Mouse (Mus musculus): ENCODE data around the gene Nol12.
A peak's percentile ranks its signal among the peaks of the same experiment; 100 is the strongest.

Nol12 gene

GRCm38 (mm10) chr15:78955663-78956062 is 20.9 kb downstream of the Nol12 start:
- no peak for DNase-seq

DNA sequence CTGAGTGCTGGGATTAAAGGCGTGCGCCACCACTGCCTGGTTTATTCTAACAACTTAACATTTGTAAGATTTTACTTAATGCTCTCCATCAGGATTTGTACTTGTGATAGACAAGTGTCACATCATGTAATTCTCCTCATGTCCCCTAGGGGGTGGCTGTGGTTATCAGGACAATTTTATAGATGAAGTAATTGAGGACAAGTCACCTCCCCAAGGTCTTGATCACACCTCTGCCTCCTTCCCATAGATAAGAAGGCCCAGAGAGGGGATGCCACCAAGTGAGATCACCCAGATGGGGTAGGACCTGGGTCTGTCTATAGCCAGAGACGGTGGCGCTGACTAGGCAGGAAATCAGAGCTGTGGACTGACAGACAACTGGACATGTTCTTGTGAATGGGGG is 21.6 kb downstream of the Nol12 start:
- DNase-seq: no peak

DNA sequence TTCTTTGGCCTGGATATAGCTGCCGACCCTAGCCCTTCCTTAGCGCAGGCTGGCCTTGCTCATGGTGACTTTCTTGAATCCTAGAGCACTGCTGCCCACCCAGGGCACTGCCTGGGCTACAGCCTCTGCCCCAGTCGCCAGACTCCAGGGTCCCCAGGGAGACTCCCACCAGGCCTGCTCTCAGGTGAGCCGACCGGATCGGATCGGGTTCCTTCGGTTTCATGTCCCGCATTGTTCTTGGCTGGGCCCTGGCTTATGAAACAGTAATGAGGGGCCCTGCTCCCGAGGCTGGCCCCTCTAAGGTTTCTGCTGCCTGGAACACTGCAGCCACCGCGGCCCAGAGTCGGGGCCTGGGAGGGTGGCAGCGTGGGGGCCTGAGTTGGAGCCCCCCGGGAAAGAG is 22.3 kb downstream of the Nol12 start:
- no peak for DNase-seq

- DNase-seq: no peak
These were observed 24.8 kb downstream of the Nol12 start for GRCm38 (mm10) chr15:78959537-78959936.

DNA sequence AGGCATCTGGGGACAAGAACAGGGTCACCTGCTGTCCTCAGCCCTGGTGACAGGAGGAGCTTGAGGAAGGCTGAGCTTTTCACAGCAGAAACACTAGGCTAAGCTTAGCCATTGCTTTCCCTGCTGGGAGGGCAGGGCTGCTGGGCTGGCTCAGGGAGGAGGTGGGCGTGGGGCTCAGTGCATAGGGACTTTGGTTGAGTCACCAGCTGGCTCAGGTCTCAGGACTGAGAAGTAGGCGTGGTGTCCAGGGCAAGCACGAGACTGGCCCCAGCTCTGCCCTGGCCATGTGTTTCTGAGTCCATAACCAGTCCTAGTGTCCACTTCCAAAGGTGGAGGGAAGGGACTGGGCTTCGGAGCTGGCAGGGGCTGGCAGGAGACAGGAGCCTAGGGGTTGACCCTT is 25.4 kb downstream of the Nol12 start:
- no peak for DNase-seq

GRCm38 (mm10) chr15:78962885-78963284 is 28.2 kb downstream of the Nol12 start:
- DNase-seq: peak; percentile 86 to 91

GRCm38 (mm10) chr15:78971626-78972025 is 36.9 kb downstream of the Nol12 start:
- no peak for DNase-seq

DNA sequence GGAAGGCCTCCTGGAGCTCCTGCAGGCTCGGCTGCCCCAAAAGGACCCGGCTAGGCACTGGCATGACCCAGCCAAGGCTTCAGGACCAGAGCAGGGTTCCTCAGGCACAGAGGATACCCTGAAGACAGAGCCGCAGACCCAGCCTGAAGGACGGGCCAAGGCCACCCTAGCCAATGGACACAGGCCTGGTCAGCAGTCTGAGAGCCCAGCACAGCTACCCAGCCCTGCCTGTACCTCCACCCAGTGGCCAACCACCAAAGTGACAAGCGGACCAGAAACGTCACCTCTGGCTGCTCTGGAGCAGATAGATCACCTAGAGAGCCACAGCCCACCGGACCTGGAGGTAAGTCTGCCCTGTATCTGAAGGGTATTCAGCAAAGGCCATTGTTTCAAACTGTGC is 39.2 kb downstream of the Nol12 start:
- peak; percentile 40 to 57 for DNase-seq

DNA sequence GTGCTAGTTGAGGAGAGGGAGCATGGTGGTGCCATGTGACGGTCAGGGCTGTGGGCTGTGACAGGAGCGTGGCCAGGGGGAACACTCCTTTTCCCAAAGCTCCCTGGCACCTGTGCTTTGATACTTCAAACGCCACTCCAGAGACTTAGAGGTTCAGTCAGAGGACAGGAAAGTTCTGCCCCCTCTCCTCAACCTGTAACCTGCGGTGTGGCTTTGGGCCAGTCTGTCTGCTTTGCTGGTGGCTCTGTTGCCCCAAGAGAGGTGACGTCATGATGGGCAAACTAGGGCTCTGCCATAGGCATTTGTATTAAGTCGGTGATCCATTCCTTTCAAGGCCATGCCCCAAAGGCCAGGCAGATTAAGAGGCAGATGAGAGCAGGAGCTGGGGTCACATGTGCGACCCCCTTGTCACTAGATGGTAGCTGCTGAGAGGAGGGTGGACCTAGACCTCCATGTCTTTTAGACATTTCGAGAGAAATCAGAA is 43.0 kb downstream of the Nol12 start:
- DNase-seq: no peak

DNA sequence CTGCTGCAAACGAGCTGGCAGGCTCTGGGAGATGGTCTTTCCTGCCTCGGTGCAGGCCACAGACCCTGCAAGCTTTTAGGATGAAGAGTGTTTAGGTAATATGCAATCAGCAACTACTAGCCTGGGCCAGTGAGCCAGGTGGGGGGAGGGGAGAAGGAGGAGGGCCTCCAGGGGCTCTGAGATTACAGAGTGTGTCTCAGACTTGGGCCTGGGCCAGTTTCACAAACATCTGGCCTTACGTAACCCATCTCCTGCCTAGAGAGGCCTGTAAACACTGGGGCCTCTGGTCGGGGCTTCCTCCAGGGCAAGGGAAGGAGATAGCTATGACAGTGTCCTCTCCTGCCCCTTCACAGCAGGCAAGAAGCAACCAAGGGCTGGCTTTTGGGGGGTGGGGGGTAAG is 44.1 kb downstream of the Nol12 start:
- DNase-seq: peak; percentile 71 to 82

DNA sequence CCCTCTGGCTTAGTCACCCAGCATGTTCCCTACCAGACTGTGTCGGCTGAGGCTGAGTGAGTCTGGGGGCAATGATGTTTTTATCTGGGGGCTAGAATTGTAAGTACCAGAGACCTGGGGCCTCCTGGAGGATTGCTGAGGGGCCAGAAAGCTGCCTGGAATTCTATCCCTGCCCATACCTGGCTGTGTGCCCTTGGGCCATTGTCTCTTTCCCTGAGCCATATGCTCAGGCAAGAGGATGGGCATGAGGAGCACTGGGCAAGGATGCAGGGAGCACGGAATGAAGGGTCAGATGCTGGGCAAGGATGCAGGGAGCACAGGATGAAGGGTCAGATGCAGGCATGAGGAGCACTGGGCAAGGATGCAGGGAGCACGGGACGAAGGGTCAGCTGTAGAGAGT is 45.4 kb downstream of the Nol12 start:
- DNase-seq: no peak

DNA sequence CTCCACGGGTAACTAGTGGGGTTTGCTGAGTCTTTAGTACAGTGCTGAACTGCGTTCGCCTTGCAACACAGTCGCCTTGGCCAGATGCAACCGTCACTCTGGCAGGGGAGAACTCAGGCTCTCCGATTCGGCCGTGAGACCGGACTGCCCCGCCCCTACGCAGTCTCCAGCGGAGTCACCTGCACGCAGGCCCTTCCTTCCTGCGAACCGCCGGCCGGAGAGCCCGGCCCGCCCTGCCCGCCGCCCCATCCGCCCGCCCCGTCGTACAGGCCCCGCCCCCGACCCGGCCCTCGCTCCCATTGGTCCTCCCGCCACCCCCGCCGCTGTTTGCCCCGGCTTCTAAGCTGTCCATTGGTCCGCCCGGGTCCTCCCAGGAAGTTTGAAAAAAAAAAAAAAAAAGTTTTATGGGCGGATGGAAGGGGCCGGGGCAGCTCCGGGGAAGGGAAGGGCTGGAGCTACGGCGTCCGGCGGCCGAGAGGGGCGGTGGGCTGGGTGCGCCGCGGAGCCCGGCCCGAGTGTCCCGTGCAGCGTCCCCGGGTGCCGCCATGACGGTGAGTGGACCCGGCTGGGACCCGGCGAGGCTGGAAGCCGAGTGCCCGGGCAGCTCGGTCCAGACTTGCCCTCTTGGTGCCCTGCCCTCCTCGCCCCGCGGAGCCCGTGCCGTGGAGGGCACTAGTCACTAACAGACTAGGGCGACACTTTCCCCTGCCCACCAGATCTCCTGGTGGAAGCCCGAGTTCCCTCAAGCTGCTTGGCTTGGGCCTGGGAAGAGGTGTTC is 48.1 kb downstream of the Nol12 start:
- DNase-seq: peak; percentile 94 to 97

DNA sequence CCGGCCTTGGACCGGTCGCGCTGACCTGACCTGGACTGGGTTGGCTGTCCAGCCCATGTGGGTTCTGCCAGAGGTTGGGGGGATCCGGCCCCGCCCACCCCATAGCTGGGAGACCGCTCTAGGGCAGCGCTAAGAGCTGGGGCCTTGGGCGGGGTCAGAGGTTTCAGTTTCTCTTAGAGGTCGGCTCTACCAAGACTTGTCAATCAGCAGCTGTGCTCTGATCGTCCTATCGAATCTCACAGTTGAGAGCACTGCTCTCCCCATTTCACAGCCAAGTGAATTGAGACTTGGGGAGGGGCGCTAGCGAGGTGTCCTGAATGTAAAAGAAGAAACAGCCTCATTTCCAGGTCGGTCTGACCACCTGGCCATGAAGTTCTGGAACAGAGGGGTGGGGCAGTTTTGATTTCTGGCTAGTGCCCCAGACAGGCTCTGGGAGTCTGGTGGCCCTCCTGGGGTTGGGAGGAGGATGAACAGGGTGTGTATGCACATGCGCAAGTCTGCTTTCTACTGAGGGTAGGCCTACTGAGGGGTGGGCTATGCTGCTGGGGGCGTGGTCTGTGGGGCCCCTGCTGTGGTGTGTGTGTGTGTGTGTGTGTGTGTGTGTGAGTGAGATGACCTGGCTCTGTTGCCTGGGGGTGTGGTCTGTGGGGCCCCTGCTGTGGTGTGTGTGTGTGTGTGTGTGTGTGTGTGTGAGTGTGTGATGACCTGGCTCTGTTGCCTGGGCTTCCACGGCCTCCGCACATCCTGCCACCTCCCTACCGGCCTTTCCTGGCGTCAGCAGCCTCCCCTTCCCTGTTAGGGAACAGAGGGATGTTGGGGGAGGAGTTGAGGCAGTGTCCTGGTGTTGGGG is 48.9 kb downstream of the Nol12 start:
- peak; percentile 72 to 82 for DNase-seq

DNA sequence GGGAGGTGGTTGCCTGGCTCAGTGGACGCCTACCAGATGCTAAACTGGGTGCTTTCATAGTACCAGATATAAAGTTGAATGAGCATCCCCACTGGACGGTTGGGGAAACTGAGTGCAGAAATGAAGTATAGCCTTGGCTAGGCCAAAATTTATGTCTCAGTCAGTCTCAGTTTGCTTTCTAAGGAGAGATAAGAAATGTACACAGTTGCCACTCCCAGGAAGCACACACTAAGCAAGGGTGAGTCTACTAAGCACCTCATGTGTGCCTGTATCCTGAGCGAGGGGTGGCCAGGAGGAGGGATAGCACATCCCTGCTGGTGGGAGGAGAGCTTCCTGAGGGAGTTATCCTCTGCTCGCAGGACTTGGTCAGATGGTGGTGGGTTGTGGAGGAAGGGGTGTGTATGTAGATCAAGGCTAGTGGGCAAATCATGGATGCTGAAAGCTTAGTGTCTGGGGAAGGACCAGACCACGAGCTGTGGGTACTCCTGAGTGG is 49.6 kb downstream of the Nol12 start:
- DNase-seq: no peak

- DNase-seq: peak; percentile 54 to 67
These were observed 51.9 kb downstream of the Nol12 start for GRCm38 (mm10) chr15:78986536-78987220.

DNA sequence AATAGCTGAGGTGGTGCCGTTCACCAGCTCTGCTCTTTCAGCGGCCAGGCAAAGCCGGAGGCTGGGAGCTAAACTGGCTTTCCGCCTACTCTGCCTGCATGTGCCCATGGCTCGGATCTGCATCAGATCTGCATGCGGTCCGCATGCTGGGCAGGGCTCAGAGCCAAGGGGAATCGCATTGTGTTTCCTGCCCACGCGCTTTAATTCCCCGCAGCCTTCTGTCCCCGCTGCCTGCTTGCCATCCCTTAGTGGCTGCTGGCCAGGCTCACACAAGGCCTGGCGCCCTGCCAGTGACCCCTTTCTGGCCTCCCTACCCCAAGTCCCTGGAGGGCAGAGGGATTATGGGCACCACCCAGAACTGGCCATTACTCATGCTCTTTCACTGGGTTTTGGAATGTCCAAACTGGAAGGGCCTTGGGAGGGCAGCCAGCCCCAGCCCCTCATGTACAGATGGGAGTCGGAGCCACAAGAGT is 53.8 kb downstream of the Nol12 start:
- DNase-seq: peak; percentile 67 to 77

GRCm38 (mm10) chr15:78989152-78990092 is 54.7 kb downstream of the Nol12 start:
- no peak for DNase-seq

- DNase-seq: no peak
These were observed 55.3 kb downstream of the Nol12 start for GRCm38 (mm10) chr15:78990093-78990463.

DNA sequence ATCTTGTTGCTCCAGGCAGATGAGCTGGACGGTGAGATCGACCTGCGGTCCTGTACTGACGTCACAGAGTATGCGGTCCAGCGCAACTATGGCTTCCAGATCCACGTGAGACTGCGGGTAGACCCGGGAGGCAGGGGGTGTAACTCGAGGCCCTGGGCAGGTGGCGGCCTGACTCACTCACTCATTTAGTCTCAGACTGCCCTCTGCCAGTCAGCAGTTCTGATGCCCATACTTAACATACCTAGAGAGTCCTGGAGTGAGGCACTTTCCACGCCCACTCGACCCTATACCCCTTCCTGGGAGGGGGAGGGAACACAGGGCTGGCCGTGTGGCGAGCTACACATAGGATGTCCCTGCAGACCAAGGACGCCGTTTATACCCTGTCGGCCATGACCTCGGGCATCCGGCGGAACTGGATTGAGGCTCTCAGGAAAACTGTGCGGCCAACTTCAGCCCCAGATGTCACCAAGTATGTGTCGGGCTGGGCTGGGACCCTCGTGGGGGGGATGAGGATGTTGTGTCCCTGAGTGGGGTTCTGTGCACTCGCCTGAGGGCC is 56.3 kb downstream of the Nol12 start:
- DNase-seq: peak; percentile 37 to 62

GRCm38 (mm10) chr15:78992235-78992634 is 57.5 kb downstream of the Nol12 start:
- DNase-seq: no peak

DNA sequence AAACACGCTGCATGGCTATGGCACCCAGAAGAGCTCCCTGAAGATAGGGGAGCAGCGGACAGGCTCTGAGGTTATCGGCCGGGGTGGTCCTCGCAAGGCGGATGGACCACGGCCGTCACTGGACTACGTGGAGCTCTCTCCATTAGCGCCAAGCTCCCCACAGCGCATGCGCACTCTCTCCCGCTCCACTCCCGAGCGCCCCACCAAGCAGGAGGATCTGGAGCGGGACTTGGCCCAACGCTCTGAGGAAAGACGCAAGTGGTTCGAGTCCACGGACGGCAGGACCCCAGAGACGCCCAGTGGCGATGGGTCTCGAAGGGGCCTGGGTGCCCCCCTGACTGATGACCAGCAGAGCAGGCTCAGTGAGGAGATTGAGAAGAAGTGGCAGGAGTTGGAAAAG is 58.2 kb downstream of the Nol12 start:
- no peak for DNase-seq

Data from kidney, postnatal 4 days (tissue).